Mouse (Mus musculus) stomach, postnatal 0 days (tissue): ENCODE results near the gene Cdk5rap2. TPM values are rescaled to one million over a fixed set of nuclear protein-coding genes. Genes with fewer than 3 reads are reported as not detected.
A peak's percentile ranks its signal among the peaks of the same experiment; 100 is the strongest.

Experiments used
- ATAC-seq: fragments of 200-750 bp; cut with Nextera tagmentation; 2 replicates; pipeline ENCODE4 v1.8.0; 2017; ENCODE audit not compliant: low FRiP score, low TSS enrichment
- DNase-seq: peaks from one replicate; pipeline ENCODE4 v3.0.0-alpha.2; 2016; ENCODE audit warnings: low spot score
- H3K27ac ChIP-seq: fragments of 300-500 bp; sonication (generic); replicated peaks from 2 replicates; pipeline ENCODE4 v1.5.1; 2014; ENCODE audit warnings: mild to moderate bottlenecking, control low read depth
- H3K27me3 ChIP-seq: fragments of 300-500 bp; sonication (generic); 2 replicates; pipeline ENCODE4 v1.6.1; 2014; ENCODE audit warnings: low read length; ENCODE audit not compliant: control insufficient read depth, insufficient read depth
- H3K36me3 ChIP-seq: fragments of 300-500 bp; sonication (generic); 2 replicates; pipeline ENCODE4 v1.6.1; 2014; ENCODE audit warnings: low read length, mixed read lengths; ENCODE audit not compliant: control insufficient read depth, insufficient read depth
- H3K4me1 ChIP-seq: fragments of 300-500 bp; sonication (generic); replicated peaks from 2 replicates; pipeline ENCODE4 v1.6.1; 2014; ENCODE audit warnings: antibody characterized with exemption; ENCODE audit not compliant: control insufficient read depth, insufficient read depth
- H3K4me2 ChIP-seq: fragments of 300-500 bp; sonication (generic); replicated peaks from 2 replicates; pipeline ENCODE4 v1.6.1; 2014; ENCODE audit warnings: low read depth, mild to moderate bottlenecking, control low read depth, moderate library complexity
- H3K4me3 ChIP-seq: fragments of 300-500 bp; sonication (generic); 2 replicates; pipeline ENCODE4 v1.5.1; 2014; ENCODE audit warnings: low read depth, low read length, control low read depth
- H3K9ac ChIP-seq: fragments of 300-500 bp; sonication (generic); 2 replicates; pipeline ENCODE4 v1.6.1; 2014; ENCODE audit warnings: mild to moderate bottlenecking, low read length, control low read depth, mixed read lengths
- H3K9me3 ChIP-seq: fragments of 300-500 bp; sonication (generic); 2 replicates; pipeline ENCODE4 v1.6.1; 2016; ENCODE audit warnings: low read length; ENCODE audit not compliant: control insufficient read depth
- CTCF ChIP-seq: IDR thresholded peaks from 2 replicates; pipeline ENCODE4 v1.5.1; 2016; ENCODE audit warnings: antibody characterized with exemption, low read depth, mild to moderate bottlenecking, moderate library complexity
- EP300 ChIP-seq: optimal IDR thresholded peaks from 2 replicates; pipeline ENCODE3; 2016; ENCODE audit warnings: antibody characterized with exemption
- WGBS: fragments of 180-500 bp; shearing (Covaris S2); extraction: QIAGEN DNeasy Blood & Tissue Kit; methylation state at CpG from one replicate; pipeline ENCODE4 v1.1.7; 2014; 5-methylcytosine and 5-hydroxymethylcytosine counted together
- polyA plus RNA-seq: library from polyadenylated mRNA; unstranded; fragments of >200 nt; fragmentation: Nextera tagmentation; extraction: Ambion mirVana; gene quantifications from 2 replicates; pipeline ENCODE4 v1.2.1, GENCODE M21; 2015

Cdk5rap2 gene
- polyA plus RNA-seq, 1 experiment from 2014 or later: 5.1 TPM

DNA sequence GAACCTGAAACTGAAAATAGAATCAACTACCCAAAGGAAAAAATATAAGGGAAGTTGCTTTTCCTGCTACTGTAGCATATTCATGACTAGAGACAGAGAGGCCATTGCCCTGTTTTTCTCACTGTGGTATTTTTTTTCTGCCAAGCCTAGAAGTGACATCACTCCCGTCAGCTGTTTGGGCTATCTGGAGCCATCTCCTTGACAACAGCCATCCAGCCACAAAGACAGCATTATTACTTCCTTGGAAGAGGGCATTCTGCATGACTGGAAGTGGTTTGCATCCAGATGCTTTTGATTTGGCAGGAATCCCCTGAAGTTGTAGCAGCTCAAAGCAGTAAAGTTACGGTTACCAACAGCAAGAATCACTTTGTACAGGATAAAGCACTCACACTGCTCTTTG lies 1.9 kb upstream of the Cdk5rap2 start:
- ATAC-seq (no peak), DNase-seq (no peak)
- Histone ChIP-seq H3K36me3 (no peaks in the 10 kb centered on the region), H3K9me3 (no peaks in the 10 kb centered on the region), H3K4me1 (no peaks in the 10 kb centered on the region), H3K4me3 (no peak overlapping the region), H3K9ac (no peak overlapping the region), H3K27ac (no peak overlapping the region), H3K27me3 (no peaks in the 10 kb centered on the region), H3K4me2 (no peak overlapping the region)
- 47% methylated on average over 2 of the region's 2 CpGs for WGBS
- TF ChIP-seq EP300 (no peak), CTCF (no peak)

DNA sequence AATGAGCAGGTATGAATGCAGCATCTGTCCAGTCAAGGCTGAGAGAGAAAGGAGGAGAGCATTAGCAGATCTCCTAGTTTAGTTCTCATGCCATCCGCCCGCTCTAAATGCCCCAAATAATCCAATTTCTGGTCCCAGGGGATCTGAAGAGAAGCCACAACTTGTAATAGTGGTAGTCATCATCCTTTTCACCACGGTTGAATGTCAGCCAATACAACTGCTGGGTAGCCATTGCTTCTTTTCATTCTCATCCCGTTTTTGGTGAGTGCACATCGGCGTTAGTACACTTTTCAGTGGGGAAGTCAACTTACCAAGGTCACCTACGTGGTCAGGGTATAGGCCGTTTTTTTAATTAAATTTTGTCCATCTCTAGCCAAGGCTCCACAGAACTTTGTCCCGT lies 787 bp downstream of the Cdk5rap2 start:
- ATAC-seq: no peak
- 21% methylated on average over 9 of the region's 9 CpGs for WGBS

DNA sequence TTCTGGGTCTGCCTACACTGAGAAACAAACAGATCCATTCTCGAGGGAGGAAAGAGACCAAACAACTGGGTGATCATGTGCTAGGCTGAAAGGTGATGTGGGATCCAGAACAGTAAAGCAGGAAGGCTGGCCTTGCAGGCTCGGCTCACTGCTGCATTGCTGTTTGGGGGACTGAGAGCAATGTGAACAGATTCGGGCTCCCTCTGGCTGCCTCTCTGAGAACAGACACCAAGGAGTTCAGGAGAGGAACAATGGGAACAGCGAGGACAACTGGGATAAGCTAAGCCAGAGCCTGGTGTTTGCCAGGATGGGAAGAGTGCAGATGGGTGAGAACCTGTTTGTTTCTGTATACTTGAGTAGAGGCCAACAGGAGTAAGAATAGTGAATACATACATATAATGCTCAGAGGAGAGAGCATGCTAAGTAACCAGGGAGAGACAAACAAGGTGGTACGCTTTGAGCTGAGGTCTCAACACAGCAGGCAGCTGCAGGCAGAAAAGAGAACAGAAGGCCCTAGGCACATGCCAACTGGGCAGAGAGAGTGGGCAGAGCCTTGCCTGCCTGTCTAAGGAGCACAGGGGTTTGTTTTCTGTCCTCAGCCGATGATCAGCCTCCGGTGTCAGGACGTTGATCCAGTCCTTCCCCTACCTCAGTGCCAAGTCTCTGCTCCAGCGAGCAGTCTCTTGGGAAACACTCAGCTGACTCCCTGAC lies 8.0 kb downstream of the Cdk5rap2 start:
- Histone ChIP-seq H3K27ac (no peak overlapping the region), H3K27me3 (no peaks in the 10 kb centered on the region), H3K9ac (no peak overlapping the region), H3K4me1 (no peaks in the 10 kb centered on the region), H3K36me3 (no peaks in the 10 kb centered on the region), H3K4me3 (no peak overlapping the region), H3K9me3 (no peaks in the 10 kb centered on the region), H3K4me2 (no peak overlapping the region)
- WGBS: 63% methylated on average over 9 of the region's 9 CpGs
- ATAC-seq (no peak), DNase-seq (peak; percentile 29)
- TF ChIP-seq EP300: no peak
- TF ChIP-seq CTCF: peak; percentile 76

More for the DNA sequence above, 787 bp downstream of the Cdk5rap2 start:
- DNase-seq: no peak
- peak overlapping the region; percentile 69 for H3K4me2 ChIP-seq
- no peak overlapping the region for H3K27ac ChIP-seq
- H3K9me3 ChIP-seq: no peaks in the 10 kb centered on the region
- H3K9ac ChIP-seq: peak overlapping the region; percentile 79
- no peaks in the 10 kb centered on the region for H3K36me3 ChIP-seq
- TF ChIP-seq CTCF (no peak), EP300 (no peak)
- H3K4me1 ChIP-seq: no peaks in the 10 kb centered on the region
- no peaks in the 10 kb centered on the region for H3K27me3 ChIP-seq
- peak overlapping the region; percentile 83 for H3K4me3 ChIP-seq

DNA sequence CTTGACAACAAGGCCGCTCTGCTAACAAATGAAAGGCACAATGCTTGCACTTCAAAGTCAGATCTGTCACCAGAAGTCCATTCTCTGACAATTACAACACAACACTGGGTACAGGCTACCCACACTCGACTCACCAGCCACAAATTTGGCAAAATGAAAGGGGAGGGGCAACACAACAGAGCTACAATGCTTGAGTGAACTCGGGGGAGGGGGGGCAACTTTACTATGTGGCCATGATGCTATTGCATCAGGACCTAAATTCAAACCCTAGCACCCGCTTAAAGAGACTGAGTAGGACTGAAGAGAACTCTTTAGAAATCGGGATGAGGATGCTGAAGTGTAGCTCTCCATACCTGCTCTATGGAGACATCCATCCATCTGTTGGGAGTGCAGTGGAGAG lies 10.8 kb downstream of the Cdk5rap2 start:
- Histone ChIP-seq H3K9ac (no peak overlapping the region), H3K27me3 (no peaks in the 10 kb centered on the region), H3K4me3 (no peak overlapping the region), H3K4me1 (no peaks in the 10 kb centered on the region), H3K4me2 (no peak overlapping the region), H3K9me3 (no peaks in the 10 kb centered on the region), H3K36me3 (no peaks in the 10 kb centered on the region), H3K27ac (no peak overlapping the region)
- WGBS: 88% methylated on average over 5 of the region's 5 CpGs
- TF ChIP-seq EP300 (no peak), CTCF (no peak)
- DNase-seq (no peak), ATAC-seq (no peak)

DNA sequence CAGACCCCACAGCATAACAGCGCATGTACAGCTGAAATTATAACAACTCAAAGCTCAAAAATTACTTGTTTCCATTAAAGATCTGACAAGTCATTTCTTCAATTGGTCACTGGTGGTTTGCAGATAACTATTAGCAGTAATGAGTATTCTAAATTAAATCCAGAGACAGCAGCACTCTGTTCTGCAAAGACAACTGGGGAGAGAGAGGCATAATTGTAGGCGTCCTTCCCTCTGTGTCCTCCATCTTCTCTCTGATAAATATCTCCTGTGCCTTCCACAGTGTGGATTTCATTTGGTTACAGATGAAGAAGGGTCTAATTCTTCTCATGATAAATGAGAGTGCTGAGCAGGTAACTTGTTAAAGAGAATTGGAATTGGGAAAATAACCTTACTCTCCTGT lies 11.2 kb downstream of the Cdk5rap2 start:
- 90% methylated on average over 2 of the region's 2 CpGs for WGBS
- H3K4me1 ChIP-seq: no peaks in the 10 kb centered on the region
- H3K9ac ChIP-seq: no peak overlapping the region
- no peak overlapping the region for H3K4me3 ChIP-seq
- ATAC-seq (no peak), DNase-seq (no peak)
- no peak overlapping the region for H3K27ac ChIP-seq
- no peaks in the 10 kb centered on the region for H3K36me3 ChIP-seq
- H3K9me3 ChIP-seq: no peaks in the 10 kb centered on the region
- no peaks in the 10 kb centered on the region for H3K27me3 ChIP-seq
- no peak overlapping the region for H3K4me2 ChIP-seq
- TF ChIP-seq EP300 (no peak), CTCF (no peak)

DNA sequence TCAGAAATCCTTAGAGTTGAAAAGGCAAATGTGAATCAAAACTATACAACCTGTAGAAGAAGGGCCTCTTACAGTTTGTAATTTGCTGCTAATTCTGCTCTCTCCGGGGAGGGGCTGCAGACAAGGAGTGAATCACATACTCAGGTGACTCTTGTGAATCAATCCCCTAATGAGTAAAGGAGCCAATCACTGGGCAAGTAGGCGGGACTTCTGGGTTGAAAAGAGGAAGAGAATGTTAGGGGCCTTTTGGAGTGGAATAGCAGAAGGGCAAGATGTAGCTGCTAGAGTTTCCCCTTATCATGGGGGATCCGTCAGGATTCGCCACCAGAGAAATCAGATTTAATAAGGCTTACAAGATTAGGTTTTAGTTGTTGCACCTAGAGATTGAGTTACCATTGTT lies 12.2 kb downstream of the Cdk5rap2 start:
- Histone ChIP-seq H3K27me3 (no peaks in the 10 kb centered on the region), H3K9me3 (no peaks in the 10 kb centered on the region), H3K4me2 (no peak overlapping the region), H3K4me3 (no peak overlapping the region), H3K27ac (no peak overlapping the region), H3K36me3 (no peaks in the 10 kb centered on the region), H3K9ac (no peak overlapping the region), H3K4me1 (no peaks in the 10 kb centered on the region)
- DNase-seq (no peak), ATAC-seq (no peak)
- 84% methylated on average over 4 of the region's 4 CpGs for WGBS
- TF ChIP-seq CTCF (no peak), EP300 (no peak)
